Mouse (Mus musculus) megakaryocyte-erythroid progenitor cell, adult 5-6 weeks (primary cell): ENCODE results near the gene Map2k7. TPM values are rescaled to one million over a fixed set of nuclear protein-coding genes. Genes with fewer than 3 reads are reported as not detected.

Experiments
- ATAC-seq: replicated peaks from 2 replicates; pipeline ENCODE4 v1.8.0; 2016; ENCODE audit warnings: mild to moderate bottlenecking, inconsistent platforms; ENCODE audit not compliant: severe bottlenecking, poor library complexity, low FRiP score, low TSS enrichment
- total RNA-seq, 2 experiments: library from RNA; stranded (forward) in 1 of 2; stranded (reverse) in 1 of 2; fragments of 200-1000, 215-1000 nt in 1 of 2; fragments of >200 nt in 1 of 2; fragmentation: Nextera tagmentation in 1 of 2; gene quantifications; 2 replicates each; pipeline ENCODE4 v1.2.3; 2014 to 2017

Map2k7 gene
- total RNA-seq (2014; fragmentation: Nextera tagmentation) (45.9 and 54.5 TPM in 2 replicates), total RNA-seq (2017) (28.6 and 36.7 TPM in 2 replicates)

DNA sequence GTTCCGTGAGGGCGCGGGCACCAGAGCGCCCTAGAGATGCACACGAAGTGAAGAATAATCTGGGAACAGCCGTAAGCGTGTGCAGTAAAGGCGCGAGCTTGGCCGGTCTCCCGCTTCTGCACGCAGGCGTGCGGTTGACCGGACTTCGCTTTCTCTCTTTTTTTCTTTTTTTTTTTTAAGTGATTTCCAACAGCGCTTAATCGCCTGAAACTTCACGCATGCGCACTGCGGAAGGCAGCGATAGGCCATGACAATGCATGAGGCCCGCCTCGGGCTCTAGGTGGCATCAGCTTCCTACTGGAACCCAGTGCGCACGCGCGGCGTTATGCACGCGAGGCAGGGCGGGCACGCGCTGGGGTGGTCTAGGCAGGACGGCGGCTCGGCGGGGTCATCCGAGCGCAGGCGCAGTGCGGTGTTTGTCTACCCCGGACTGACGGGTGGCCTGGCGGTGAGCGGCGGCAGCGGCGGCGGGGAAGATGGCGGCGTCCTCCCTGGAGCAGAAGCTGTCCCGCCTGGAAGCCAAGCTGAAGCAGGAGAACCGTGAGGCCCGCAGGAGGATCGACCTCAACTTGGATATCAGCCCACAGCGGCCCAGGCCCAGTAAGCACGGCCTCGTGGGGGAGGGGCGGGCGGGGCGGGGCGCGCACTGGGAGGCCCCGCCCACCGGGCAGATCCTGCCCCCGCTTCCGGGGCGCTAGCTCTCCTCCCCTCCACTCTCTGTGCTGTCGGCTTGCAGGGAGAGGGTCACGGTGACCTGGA, at the start of gene Map2k7, which contains the start of gene Gm49320:
Map2k7 (plus strand) TSS at position 307 of the 759 bp plus-strand sequence.
Gm49320 (plus strand) TSS at position 432 of the 759 bp plus-strand sequence.
- ATAC-seq = peak; percentile 83

DNA sequence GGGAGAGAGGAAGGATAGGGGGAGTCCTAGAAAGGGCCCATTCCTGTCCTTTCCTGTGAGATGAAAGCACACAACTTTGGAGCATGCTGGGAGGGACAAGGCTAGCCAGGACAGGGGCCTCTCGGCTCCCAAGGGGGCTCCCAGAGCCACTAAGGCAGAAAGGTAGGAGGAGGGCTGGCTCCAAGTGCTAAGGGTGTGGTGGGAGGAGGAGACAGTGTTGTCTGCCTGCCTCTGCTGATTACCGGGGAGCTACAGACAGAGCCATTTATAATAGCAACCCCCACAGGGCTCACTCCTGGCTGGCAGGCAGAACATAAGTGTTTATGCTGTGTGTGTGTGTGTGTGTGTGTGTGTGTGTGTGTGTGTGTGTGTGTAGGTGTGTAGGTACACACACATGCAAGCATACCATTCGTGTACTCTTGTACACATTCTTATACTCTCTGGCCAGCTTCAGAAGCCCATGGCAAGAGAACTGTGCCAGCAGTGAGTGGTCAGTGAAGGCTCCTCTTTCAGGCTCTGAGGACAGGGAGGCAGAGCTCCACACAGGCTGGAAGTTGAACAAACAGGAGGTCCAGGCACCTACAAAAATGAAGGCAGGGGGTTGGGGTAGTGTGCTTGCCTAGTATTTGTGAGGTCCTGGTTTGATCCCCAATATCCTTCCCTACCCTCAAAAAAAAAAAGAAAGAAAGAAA, 49.4 kb upstream of the Map2k7 start:
- peak; percentile 93 for ATAC-seq

DNA sequence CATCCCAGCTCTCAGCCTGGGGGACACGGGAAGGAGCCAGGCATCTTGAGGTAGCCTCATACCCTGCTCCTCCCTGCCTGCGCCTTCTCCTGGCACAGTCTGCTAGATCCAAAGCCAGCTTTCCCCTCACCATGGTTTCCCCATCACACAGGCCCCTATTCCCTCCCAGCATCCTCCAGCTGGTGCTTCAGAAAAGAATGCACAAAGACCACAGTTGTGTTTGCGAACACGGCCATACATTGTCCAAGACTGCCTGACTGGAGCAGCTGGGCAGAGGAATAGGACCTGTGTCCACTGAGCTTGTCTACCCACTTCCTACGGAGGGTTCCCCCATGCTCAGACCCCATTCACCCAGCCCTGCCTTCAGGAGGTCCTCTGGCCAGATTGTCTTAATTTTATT, 46.2 kb upstream of the Map2k7 start:
- ATAC-seq = no peak

DNA sequence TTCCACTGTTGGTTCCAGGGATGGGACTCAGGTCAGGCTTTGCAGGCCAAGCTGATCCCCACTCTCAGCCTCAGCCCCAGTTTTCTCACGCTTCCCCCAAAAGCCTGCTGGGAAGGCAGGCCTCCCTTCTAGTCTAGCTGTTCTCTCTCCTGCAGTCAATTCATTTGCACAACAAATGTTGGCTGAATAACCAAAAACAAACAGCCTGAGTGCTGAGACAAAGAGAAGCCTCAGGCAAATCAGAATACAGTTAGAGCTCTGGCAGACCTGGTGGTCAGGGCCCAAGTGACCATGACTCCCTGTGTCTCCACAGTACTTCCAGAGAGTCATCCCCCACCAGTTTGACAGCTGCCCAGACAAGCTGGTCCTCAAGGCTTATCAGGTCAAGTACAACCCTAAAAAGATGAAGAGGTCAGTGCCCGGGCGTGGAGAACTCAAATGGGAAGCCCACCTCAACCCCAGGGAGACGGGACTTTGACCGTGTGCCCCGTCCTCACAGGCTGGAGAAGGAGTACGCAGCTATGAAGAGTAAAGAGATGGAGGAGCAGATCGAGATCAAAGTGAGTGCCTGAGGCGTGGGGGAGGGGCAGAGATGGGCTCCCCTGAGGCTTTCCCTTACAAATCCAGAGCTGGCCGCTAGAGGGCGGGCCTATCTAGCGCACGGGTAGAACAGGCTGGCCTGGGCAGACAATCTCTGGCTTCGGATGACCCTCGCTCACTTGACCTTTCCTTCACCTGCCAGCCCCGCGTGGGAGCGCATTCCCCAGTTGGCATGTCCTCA, 45.5 kb upstream of the Map2k7 start:
- ATAC-seq = peak; percentile 85

DNA sequence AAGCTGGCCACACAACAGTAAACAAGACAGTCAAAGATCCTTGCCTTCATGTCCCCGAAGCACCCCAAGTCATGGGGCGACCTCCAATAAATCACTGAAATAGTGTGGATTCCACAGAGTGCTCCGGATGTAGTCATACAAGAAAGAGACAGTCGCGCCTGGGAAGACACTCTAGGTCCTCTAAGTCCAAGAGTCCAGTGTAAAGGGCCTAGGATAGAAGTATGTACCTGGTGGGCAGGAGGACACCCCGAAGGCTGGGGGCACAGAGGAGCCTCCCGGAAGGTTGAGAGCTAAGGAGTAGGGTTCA, 45.0 kb upstream of the Map2k7 start:
- no peak for ATAC-seq

DNA sequence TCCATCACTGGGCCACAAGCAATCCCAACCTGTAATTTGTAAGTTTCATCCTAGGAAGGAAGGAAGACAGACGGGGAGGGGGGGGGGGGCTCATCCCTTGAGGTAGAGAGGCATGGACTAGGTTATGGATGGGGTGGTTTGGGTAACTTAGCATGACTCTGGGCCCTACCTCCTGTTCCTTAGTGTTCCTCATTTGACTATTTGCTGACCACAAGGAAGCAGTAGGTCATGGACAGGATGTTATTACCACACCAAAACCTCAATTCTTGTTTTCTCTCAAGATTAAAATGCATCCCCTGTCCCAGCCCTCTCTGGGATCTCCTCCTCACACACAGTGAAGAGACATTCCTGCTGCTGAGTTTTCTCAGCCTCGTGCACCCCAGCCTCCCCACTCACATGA, 37.2 kb upstream of the Map2k7 start:
- ATAC-seq = no peak

DNA sequence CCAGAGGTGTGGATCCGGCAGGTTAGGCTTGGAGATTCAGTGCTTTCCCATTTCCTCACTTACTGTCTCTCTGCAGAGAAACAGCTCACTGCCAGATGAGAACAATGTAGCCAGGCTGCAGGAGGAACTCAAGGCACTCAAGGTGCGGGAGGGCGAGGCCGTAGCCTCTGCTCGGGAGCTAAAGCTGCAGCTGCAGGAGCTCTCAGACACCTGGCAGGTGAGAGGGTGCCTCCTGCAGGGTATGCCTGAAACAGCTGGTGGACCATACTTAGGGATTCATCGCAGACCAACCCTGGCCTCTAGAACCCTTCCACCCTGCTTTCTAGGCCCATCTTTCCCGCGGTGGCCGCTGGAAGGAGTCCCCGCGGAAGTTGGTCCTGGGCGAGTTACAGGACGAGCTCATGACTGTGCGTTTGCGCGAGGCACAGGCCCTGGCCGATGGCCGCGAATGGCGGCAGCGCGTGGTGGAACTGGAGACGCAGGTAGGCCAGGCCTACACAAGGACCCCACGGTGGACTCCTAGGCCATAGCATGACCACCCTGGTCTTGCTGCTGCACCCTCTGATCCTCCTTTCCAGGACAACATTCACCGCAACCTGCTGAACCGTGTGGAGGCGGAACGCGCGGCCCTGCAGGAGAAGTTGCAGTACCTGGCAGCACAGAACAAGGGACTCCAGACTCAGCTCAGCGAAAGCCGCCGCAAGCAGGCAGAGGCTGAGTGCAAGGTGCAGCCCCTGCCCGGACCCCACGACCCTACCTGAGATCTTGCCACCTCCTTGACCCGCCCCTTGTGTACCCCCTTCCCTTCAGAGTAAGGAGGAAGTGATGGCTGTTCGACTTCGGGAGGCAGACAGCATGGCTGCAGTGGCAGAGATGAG, 33.1 kb upstream of the Map2k7 start:
- ATAC-seq = no peak

DNA sequence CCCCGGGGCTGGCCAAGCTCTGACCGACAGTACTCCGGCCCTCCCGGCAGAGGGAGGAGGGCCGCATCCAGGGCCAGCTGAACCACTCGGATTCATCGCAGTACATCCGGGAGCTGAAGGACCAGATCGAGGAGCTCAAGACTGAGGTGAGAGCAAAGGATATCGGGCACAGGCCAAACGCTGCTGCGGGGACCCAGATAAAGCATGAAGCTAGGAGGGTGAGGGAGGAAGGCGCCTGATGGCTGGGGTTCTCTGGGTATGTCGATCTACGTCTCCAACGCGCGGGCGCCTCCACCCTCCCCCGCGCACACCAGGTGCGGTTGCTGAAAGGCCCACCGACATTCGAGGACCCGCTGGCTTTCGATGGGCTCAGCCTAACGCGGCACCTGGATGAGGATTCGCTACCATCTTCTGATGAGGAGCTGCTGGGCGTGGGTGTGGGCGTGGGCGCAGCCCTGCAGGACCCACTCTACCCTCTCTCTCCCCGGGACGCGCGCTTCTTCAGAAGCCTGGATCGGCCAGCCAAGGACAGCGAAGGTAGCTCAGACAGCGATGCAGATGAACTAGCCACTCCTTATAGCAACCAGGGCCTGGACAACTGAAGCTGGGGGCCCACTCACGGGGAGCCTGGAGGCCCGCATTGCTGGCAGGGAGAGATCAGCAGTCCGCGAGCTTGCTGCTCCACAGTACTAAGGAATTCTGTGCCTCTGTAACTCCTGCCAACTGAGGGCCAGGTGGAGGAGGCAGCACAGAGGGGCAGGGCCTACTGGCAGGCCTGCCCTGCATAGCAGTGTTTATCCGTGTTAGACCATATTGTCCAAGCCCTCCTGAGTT, 32.1 kb upstream of the Map2k7 start:
- ATAC-seq = no peak

DNA sequence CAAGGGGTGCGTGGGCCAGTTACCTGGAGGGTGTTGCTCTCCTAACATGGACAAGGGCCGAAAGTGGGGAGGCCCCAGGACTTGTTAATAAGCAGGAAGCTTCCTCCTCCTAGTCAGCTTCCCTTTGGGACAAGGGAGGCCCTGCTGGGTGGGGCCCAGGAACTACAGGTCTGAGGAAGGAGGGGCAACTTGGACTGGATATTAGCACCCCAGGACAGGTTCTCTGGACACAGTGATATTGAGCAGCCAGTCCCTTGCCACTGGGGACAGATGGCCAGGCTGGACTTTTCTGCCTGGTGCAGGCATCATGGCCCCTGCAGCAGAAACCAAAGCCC, 31.6 kb upstream of the Map2k7 start:
- ATAC-seq = no peak

DNA sequence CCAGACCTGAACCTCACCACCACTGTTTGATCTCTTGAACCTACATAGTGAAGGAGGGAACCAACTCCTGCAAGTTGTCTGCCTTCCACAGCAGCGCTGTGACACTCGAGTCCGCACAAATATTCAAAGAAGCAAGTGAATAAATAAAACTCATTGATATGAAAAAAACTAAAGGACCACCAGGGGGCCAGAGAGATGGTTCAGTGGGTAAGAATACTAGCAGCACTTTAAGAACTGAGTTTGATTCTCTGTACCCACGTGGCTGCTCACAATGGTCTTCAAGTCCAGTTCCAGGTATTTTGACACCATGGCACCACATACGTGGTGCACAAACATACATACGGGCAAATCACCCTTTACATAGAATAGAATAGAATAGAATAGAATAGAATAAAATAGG, 27.4 kb upstream of the Map2k7 start:
- ATAC-seq = no peak

DNA sequence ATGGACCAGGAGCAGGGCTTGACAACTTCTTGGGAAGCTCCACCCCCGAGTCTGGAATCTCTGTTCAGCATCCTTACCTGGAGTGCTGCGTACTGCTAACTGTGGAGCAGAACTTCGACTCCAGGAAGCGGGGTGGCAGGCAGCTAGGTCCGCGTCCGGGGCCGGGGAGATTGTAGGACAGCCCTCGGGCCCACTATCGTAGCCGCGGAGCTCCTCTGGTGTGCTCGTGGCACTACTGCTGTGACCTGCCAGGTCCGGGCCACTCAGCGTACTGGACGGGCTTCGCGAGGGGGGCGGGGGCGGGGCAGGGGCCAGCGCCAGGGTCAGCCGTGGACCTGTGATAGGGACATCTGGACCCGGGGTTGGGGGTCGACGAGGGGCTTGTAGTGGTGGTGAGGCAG, 25.7 kb upstream of the Map2k7 start:
- ATAC-seq = 0 out of 2 replicates have a peak, but pooled peaks have one; percentile 17

DNA sequence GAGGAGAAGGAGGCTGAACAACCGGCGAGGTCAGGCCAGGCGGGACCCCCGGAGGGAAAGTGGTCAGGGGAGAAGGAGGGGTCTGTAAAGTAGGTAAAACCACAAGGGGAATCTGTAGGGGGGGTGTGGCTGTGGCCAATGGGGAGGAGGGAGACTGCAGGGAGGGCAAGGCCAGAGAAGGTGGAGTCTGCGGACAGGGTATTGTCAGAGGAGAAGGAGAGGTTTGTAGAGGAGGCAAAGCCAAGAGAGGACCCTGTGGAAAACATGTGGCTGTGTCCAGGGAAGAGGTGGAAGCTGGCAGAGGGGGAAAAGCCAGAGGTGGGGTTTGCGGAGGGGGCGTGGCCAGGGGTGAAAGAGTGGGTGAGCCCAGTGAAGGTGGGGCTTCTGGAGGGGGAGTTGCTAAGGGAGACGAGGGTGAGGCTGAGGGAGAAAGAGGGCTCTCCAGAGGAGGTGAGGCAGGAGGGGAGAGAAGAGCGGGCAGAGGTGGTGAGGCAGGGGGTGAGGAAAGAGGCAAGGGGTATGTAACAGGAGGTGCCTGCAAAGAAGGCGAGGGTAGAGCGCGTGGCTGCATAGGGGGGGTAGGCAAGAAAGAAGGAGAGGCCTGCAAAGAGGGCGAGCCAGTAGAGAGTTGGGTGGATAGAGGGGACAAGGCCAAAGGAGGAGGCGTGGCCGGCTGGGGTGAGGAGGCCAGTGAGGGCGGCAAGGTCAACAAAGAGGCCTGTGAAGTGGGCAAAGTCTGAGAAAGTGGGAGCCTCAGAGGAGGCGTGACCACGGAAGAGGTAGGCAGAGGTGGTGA, 25.1 kb upstream of the Map2k7 start:
- ATAC-seq = peak; percentile 54

DNA sequence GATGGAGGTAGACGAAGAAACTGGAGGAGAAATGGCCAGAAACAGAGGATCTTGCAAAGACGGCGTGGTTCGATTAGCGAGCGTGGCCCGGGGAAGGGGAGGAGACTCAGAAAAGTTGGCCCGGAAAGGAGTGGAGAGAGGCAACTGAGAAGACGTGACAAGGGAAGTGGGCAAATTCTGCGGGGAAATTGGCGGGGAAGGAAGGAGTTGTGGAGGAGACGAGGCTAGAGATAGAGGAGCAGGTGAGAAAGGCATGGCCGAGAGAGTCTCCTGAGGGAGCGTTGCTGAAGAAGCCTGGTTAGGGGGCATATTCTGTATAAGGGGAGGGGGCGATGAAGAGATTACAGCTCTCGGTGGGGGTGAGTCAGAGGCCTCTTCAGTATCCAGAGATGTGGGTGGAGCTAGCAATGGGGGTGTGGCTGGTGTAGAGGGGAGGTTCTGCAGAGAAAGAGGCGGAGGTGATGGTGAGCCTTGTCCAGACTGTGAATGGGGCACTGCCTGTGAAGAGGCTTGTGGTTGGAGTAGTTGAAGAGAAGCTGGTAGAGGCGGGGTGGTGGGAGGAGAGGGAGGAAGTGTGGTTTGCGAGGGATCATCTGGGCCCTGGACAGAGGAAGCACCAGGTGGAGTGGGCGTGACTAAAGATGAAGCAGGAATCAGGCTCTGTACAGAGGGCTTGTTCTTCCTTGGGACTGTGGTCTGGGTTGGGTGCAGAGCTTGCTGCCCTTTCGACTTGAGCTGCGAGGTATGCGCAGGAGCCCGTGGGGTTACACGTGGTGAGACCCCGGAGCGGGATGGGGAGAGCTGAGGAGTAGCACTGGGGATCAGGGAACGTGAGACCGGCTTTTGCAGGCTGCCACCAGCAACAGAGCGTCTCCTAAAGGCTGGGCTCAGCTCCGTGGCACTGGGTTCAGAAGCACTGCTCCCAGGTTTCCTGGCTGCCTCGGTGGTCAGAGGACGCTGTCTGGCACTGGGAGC, 24.2 kb upstream of the Map2k7 start:
- peak; percentile 76 for ATAC-seq

DNA sequence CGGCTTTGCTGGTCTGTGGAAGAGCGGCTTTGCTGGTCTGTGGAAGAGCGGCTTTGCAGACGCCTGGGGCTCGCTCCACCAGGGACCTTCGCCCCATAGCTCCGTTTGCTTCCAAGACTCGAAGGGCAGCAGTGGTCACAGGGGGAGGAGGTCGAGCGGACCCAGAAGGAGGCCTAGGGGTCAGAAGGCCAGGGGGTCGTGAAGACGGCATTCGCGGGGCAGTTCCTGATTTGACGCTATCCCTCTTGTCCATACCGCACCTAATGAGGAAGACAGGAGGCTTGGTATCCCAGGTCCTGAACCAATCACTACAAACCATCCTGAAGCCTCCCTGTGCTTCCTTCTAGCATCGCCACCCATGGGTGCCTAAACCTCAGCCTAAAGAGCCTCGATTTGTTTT, 22.2 kb upstream of the Map2k7 start:
- no peak for ATAC-seq

DNA sequence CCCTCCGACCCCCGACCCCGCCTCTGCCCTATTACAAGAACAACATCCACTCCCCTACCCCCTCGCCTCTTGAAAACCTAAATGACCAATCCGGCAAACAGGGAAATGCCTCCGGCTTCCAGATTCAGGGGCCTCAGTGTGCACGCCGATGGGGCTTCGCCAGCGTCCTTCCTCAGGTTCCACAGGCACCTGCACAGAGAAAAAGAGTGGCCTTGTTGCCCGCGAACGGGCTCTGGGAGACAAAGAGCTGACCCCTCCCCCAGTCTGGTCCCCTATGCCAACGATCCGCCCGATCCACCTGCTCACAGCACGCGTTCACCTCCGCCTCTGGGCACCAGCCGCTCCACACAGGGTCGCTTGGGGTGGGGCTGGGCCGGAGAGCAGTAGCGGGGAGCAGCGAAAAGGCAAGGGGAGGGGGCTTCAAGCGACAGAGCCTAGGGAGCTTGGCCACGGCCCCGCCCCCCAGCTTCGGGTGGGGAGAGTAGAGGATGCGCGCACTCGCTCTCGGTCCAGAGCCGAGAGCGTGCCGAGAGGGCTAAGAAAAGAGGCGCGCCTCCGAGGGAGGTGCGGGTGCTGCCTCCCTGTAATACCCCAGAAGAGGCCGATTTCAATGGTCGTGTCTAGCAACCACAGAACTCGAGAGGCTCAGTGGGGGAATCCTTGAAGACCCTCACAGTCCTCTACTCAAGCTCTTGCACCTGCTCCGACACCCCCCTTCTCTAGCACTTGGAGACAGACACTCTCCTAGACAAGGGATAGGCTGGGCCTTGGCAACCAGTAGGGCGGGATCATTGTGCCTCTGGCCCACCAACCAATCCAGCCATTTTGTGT, 21.5 kb upstream of the Map2k7 start, which contains the start of gene Prr36:
Prr36 (minus strand) TSS at position 669 of the 831 bp plus-strand sequence.
- no peak for ATAC-seq

DNA sequence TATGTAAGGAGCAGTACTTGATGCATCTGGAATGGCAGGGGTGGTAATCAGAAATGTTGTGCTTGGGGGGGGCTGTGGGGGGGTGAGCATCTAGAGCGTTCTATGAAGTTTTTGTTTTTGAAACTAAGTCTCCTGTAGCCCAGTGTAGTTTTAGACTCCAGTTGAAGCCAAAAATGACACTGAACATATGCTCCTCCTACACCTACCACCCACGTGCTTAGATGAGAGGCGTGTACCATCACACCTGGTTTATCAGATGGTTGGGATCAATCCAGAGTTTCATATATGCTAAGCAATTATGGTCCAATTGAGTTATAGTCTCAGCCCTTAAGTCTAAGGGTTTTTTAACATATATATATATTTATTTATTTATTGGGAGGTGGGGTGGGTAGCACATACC, 18.9 kb upstream of the Map2k7 start:
- ATAC-seq = no peak
